Mouse (Mus musculus): Measurements from ENCODE around the gene Rpl13a.

DNA sequence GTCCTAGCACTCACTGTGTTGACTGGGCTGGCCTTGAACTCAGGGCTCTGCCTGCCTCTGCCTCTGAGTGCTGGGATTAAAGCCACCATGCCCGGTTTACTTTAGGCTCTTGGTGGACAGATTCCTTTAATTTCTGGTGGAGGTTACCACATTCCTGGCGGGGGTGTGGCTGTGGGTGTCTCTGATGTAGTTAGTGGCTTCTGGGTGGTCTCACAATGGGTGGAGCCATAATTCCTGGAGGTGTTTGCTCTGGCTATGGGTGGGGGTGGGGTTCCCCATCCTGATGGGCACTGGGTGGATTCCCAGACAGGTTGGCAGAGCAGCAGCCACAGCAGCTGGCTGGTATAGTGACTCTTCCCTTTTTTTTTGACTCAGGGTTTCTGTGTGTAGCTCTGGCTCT, 16.6 kb downstream of the Rpl13a start:
- TF ChIP-seq CTCF (IDR thresholded peaks at IDR 0.05; ENCODE audit: control insufficient read depth, insufficient read depth, insufficient read length) (no peak), FOSL1 (IDR thresholded peaks at IDR 0.05; ENCODE audit: insufficient read depth, low read length, poor library complexity, severe bottlenecking) (no peak), MYOD1 (IDR thresholded peaks at IDR 0.05; ENCODE audit: control insufficient read depth, insufficient read length, low read depth) (no peak), MAX (IDR thresholded peaks at IDR 0.05) (no peak), CEBPB (IDR thresholded peaks at IDR 0.05; ENCODE audit: low read depth) (no peak), USF1 (IDR thresholded peaks at IDR 0.05; ENCODE audit: low read depth) (no peak), MYOG (IDR thresholded peaks at IDR 0.05; ENCODE audit: control insufficient read depth, extremely low read depth, insufficient read length) (no peak)
